Mouse (Mus musculus): ENCODE results near the gene Tex2. TPM values are rescaled to one million over a fixed set of nuclear protein-coding genes. Genes with fewer than 3 reads are reported as not detected.
A peak's percentile ranks its signal among the peaks of the same experiment; 100 is the strongest.
"Not testable (repeated sequence)": the region's sequence is repeated elsewhere in the genome, so short reads cannot be mapped to it uniquely, and the experiment has no call there.

Tex2 gene
- polyA plus RNA-seq, 2 experiments: 8.7 to 10.8 TPM

- no peaks in the 10 kb centered on the region for H3K4me1 ChIP-seq (ENCODE audit: control insufficient read depth, insufficient read depth, low read length)
- no peaks in the 10 kb centered on the region for H3K27me3 ChIP-seq (ENCODE audit: control insufficient read depth, insufficient read depth, low read length)
- H3K9me3 ChIP-seq (ENCODE audit: control insufficient read depth, low read length): no peaks in the 10 kb centered on the region
- H3K36me3 ChIP-seq (ENCODE audit: control insufficient read depth, insufficient read depth, low read length): no peaks in the 10 kb centered on the region
- ATAC-seq (ENCODE audit: low FRiP score, low read depth): no peak
- H3K4me3 ChIP-seq (replicated peaks; ENCODE audit: low read length): no peak overlapping the region
- no peak overlapping the region for H3K27ac ChIP-seq (replicated peaks; ENCODE audit: low read depth, low read length)
- DNase-seq (ENCODE audit: low spot score): no peak
- no peak for TF ChIP-seq POLR2A (IDR thresholded peaks at IDR 0.05; ENCODE audit: borderline replicate concordance, extremely low read depth, insufficient read depth, insufficient read length)
- 94% methylated on average over 2 of the region's 2 CpGs for WGBS
- H3K9ac ChIP-seq (ENCODE audit: low read depth, low read length, severe bottlenecking): no peak overlapping the region
- H3K4me2 ChIP-seq (replicated peaks; ENCODE audit: low read depth, low read length, severe bottlenecking): no peak overlapping the region
Measured at GRCm38 (mm10) chr11:106633456-106633855, 20.2 kb upstream of the Tex2 start.

GRCm38 (mm10) chr11:106627692-106628091 is 14.5 kb upstream of the Tex2 start:
- no peaks in the 10 kb centered on the region for H3K4me1 ChIP-seq (ENCODE audit: control insufficient read depth, insufficient read depth, low read length)
- H3K27me3 ChIP-seq (ENCODE audit: control insufficient read depth, insufficient read depth, low read length): no peaks in the 10 kb centered on the region
- DNase-seq (ENCODE audit: low spot score): peak; percentile 87
- no peak for TF ChIP-seq POLR2A (IDR thresholded peaks at IDR 0.05; ENCODE audit: borderline replicate concordance, extremely low read depth, insufficient read depth, insufficient read length)
- ATAC-seq (ENCODE audit: low FRiP score, low read depth): peak; percentile 57
- H3K4me3 ChIP-seq (replicated peaks; ENCODE audit: low read length): no peak overlapping the region
- no peak overlapping the region for H3K27ac ChIP-seq (replicated peaks; ENCODE audit: low read depth, low read length)
- H3K9me3 ChIP-seq (ENCODE audit: control insufficient read depth, low read length): no peaks in the 10 kb centered on the region
- WGBS: 20% methylated on average over 6 of the region's 6 CpGs
- H3K9ac ChIP-seq (ENCODE audit: low read depth, low read length, severe bottlenecking): no peak overlapping the region
- H3K4me2 ChIP-seq (replicated peaks; ENCODE audit: low read depth, low read length, severe bottlenecking): no peak overlapping the region
- H3K36me3 ChIP-seq (ENCODE audit: control insufficient read depth, insufficient read depth, low read length): no peaks in the 10 kb centered on the region

GRCm38 (mm10) chr11:106625577-106625976 is 12.4 kb upstream of the Tex2 start:
- ATAC-seq (ENCODE audit: low FRiP score, low read depth): no peak
- no peak overlapping the region for H3K4me3 ChIP-seq (replicated peaks; ENCODE audit: low read length)

GRCm38 (mm10) chr11:106623629-106624028 is 10.4 kb upstream of the Tex2 start:
- Histone ChIP-seq H3K4me3 (replicated peaks; ENCODE audit: low read length) (no peak overlapping the region), H3K27ac (replicated peaks; ENCODE audit: low read depth, low read length) (no peak overlapping the region), H3K36me3 (ENCODE audit: control insufficient read depth, insufficient read depth, low read length) (no peaks in the 10 kb centered on the region), H3K9ac (ENCODE audit: low read depth, low read length, severe bottlenecking) (no peak overlapping the region), H3K4me2 (replicated peaks; ENCODE audit: low read depth, low read length, severe bottlenecking) (no peak overlapping the region), H3K4me1 (ENCODE audit: control insufficient read depth, insufficient read depth, low read length) (no peaks in the 10 kb centered on the region), H3K9me3 (ENCODE audit: control insufficient read depth, low read length) (no peaks in the 10 kb centered on the region), H3K27me3 (ENCODE audit: control insufficient read depth, insufficient read depth, low read length) (no peaks in the 10 kb centered on the region)
- DNase-seq (ENCODE audit: low spot score): no peak
- WGBS: 74% methylated on average over 2 of the region's 2 CpGs
- TF ChIP-seq POLR2A (IDR thresholded peaks at IDR 0.05; ENCODE audit: borderline replicate concordance, extremely low read depth, insufficient read depth, insufficient read length): no peak
- no peak for ATAC-seq (ENCODE audit: low FRiP score, low read depth)

More at GRCm38 (mm10) chr11:106625577-106625976, 12.4 kb upstream of the Tex2 start:
- no peak for DNase-seq (ENCODE audit: low spot score)
- Histone ChIP-seq H3K27ac (replicated peaks; ENCODE audit: low read depth, low read length) (no peak overlapping the region), H3K9ac (ENCODE audit: low read depth, low read length, severe bottlenecking) (no peak overlapping the region), H3K4me1 (ENCODE audit: control insufficient read depth, insufficient read depth, low read length) (no peaks in the 10 kb centered on the region), H3K4me2 (replicated peaks; ENCODE audit: low read depth, low read length, severe bottlenecking) (no peak overlapping the region), H3K36me3 (ENCODE audit: control insufficient read depth, insufficient read depth, low read length) (no peaks in the 10 kb centered on the region), H3K27me3 (ENCODE audit: control insufficient read depth, insufficient read depth, low read length) (no peaks in the 10 kb centered on the region), H3K9me3 (ENCODE audit: control insufficient read depth, low read length) (no peaks in the 10 kb centered on the region)
- 51% methylated on average over 3 of the region's 3 CpGs for WGBS
- no peak for TF ChIP-seq POLR2A (IDR thresholded peaks at IDR 0.05; ENCODE audit: borderline replicate concordance, extremely low read depth, insufficient read depth, insufficient read length)

- no peak for TF ChIP-seq POLR2A (IDR thresholded peaks at IDR 0.05; ENCODE audit: borderline replicate concordance, extremely low read depth, insufficient read depth, insufficient read length)
- no peaks in the 10 kb centered on the region for H3K36me3 ChIP-seq (ENCODE audit: control insufficient read depth, insufficient read depth, low read length)
- H3K27ac ChIP-seq (replicated peaks; ENCODE audit: low read depth, low read length): no peak overlapping the region
- no peak overlapping the region for H3K9ac ChIP-seq (ENCODE audit: low read depth, low read length, severe bottlenecking)
- no peaks in the 10 kb centered on the region for H3K4me1 ChIP-seq (ENCODE audit: control insufficient read depth, insufficient read depth, low read length)
- WGBS: 92% methylated on average over 8 of the region's 8 CpGs
- no peaks in the 10 kb centered on the region for H3K27me3 ChIP-seq (ENCODE audit: control insufficient read depth, insufficient read depth, low read length)
- no peak for DNase-seq (ENCODE audit: low spot score)
- no peak overlapping the region for H3K4me2 ChIP-seq (replicated peaks; ENCODE audit: low read depth, low read length, severe bottlenecking)
- no peak for ATAC-seq (ENCODE audit: low FRiP score, low read depth)
- no peaks in the 10 kb centered on the region for H3K9me3 ChIP-seq (ENCODE audit: control insufficient read depth, low read length)
- H3K4me3 ChIP-seq (replicated peaks; ENCODE audit: low read length): no peak overlapping the region
Measured at GRCm38 (mm10) chr11:106622056-106622455, 8.8 kb upstream of the Tex2 start.

- H3K4me3 ChIP-seq (replicated peaks; ENCODE audit: low read length); DNase-seq (ENCODE audit: low spot score); H3K27ac ChIP-seq (replicated peaks; ENCODE audit: low read depth, low read length); H3K9me3 ChIP-seq (ENCODE audit: control insufficient read depth, low read length); H3K9ac ChIP-seq (ENCODE audit: low read depth, low read length, severe bottlenecking); H3K36me3 ChIP-seq (ENCODE audit: control insufficient read depth, insufficient read depth, low read length); H3K4me1 ChIP-seq (ENCODE audit: control insufficient read depth, insufficient read depth, low read length); ATAC-seq (ENCODE audit: low FRiP score, low read depth); H3K4me2 ChIP-seq (replicated peaks; ENCODE audit: low read depth, low read length, severe bottlenecking); H3K27me3 ChIP-seq (ENCODE audit: control insufficient read depth, insufficient read depth, low read length): not testable (repeated sequence)
- WGBS: 83% methylated on average over 3 of the region's 4 CpGs
Measured at GRCm38 (mm10) chr11:106618768-106619167, 5.5 kb upstream of the Tex2 start.
